Mouse (Mus musculus) forebrain, embryonic 15.5 days (tissue): ENCODE measurements around the gene Prmt7. TPM values are rescaled to one million over a fixed set of nuclear protein-coding genes. Genes with fewer than 3 reads are reported as not detected.
"Not testable (repeated sequence)": the region's sequence is repeated elsewhere in the genome, so short reads cannot be mapped to it uniquely, and the experiment has no call there.

Experiments
- ATAC-seq: fragments of 200-750 bp; cut with Nextera tagmentation; replicated peaks from 2 replicates; pipeline ENCODE4 v1.8.0; 2017; ENCODE audit warnings: mild to moderate bottlenecking, moderate TSS enrichment, moderate library complexity
- H3K27ac ChIP-seq: fragments of 300-500 bp; sonication (generic); replicated peaks from 2 replicates; pipeline ENCODE4 v1.5.1; 2015; ENCODE audit warnings: mild to moderate bottlenecking, inconsistent platforms
- H3K27me3 ChIP-seq: fragments of 300-500 bp; sonication (generic); 2 replicates; pipeline ENCODE4 v1.6.1; 2015; ENCODE audit warnings: inconsistent platforms
- H3K36me3 ChIP-seq: fragments of 300-500 bp; sonication (generic); 2 replicates; pipeline ENCODE4 v1.6.1; 2015; ENCODE audit warnings: mild to moderate bottlenecking, inconsistent platforms
- H3K4me1 ChIP-seq: fragments of 300-500 bp; sonication (generic); 2 replicates; pipeline ENCODE4 v1.6.1; 2015; ENCODE audit warnings: inconsistent platforms
- H3K4me2 ChIP-seq: fragments of 300-500 bp; sonication (generic); replicated peaks from 2 replicates; pipeline ENCODE4 v1.6.1; 2015; ENCODE audit warnings: mild to moderate bottlenecking, inconsistent platforms
- H3K4me3 ChIP-seq: fragments of 300-500 bp; sonication (generic); 2 replicates; pipeline ENCODE4 v1.5.1; 2015; ENCODE audit warnings: mild to moderate bottlenecking, inconsistent platforms
- H3K9ac ChIP-seq: fragments of 300-500 bp; sonication (generic); replicated peaks from 2 replicates; pipeline ENCODE4 v1.6.1; 2015; ENCODE audit warnings: mild to moderate bottlenecking, inconsistent platforms
- H3K9me3 ChIP-seq: fragments of 300-500 bp; sonication (generic); 2 replicates; pipeline ENCODE4 v1.6.1; 2016; ENCODE audit warnings: inconsistent platforms
- WGBS: fragments of 180-500 bp; shearing (Covaris S2); methylation state at CpG from one replicate; pipeline ENCODE4 v1.1.7; 2015; ENCODE audit warnings: mixed read lengths; 5-methylcytosine and 5-hydroxymethylcytosine counted together
- polyA plus RNA-seq: library from polyadenylated mRNA; unstranded; fragments of >200 nt; fragmentation: Nextera tagmentation; extraction: Ambion mirVana; gene quantifications from 2 replicates; pipeline ENCODE4 v1.2.1, GENCODE M21; 2015

Prmt7 gene
- polyA plus RNA-seq, 1 experiment from 2014 or later: 52.9 TPM

DNA sequence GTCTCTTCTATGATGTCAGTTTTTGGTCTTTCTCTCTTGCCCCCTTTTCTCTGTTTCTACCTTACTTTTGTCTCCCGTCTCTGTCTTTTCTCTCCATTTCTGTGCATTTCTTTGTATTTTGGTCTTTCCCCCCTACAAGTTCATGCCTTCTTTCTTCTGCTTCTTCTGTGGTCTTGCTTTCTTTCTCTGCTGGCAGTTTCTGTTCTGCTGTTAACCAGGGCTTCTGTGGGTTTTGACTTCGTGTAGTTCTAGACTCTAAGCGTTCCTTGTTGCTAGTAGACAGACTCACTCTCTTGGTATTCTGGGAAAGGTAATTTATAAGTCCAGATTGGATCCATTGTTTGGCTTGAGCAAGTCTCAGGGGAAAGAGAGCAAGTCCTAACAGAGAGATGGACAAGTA, 24.3 kb upstream of the Prmt7 start:
- H3K9me3 ChIP-seq: no peaks in the 10 kb centered on the region
- H3K4me1 ChIP-seq: no peaks in the 10 kb centered on the region
- H3K4me2 ChIP-seq: no peak overlapping the region
- H3K36me3 ChIP-seq: peaks cover 18% of the 10 kb centered on the region
- H3K4me3 ChIP-seq: no peak overlapping the region
- H3K27ac ChIP-seq: no peak overlapping the region
- H3K27me3 ChIP-seq: no peaks in the 10 kb centered on the region
- 91% methylated on average over 3 of the region's 3 CpGs for WGBS
- no peak for ATAC-seq
- H3K9ac ChIP-seq: no peak overlapping the region

DNA sequence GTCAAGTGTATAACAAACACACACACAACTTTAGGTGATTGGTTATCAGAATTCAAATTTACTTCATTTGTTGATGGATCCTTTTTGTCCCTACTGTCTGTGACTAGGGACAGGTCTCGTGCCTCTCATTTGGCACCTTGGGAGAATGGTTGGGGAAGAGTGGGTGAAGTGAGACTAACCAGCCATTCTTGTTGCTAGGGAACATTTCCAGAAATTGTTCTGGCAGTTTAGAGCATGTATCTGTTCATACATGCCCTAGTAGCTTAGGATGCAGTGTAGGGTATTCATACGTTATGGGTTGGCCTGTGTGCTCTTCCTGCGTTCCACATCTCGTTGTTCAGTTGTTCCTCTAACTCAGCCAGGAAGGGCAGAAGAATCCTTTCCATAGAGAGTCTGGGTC, 21.6 kb upstream of the Prmt7 start:
- H3K36me3 ChIP-seq: peaks cover 31% of the 10 kb centered on the region
- H3K27ac ChIP-seq: no peak overlapping the region
- WGBS: 88% methylated on average over 4 of the region's 4 CpGs
- H3K9me3 ChIP-seq: no peaks in the 10 kb centered on the region
- no peak overlapping the region for H3K4me2 ChIP-seq
- H3K4me1 ChIP-seq: no peaks in the 10 kb centered on the region
- H3K4me3 ChIP-seq: no peak overlapping the region
- no peak overlapping the region for H3K9ac ChIP-seq
- no peaks in the 10 kb centered on the region for H3K27me3 ChIP-seq
- ATAC-seq: no peak

DNA sequence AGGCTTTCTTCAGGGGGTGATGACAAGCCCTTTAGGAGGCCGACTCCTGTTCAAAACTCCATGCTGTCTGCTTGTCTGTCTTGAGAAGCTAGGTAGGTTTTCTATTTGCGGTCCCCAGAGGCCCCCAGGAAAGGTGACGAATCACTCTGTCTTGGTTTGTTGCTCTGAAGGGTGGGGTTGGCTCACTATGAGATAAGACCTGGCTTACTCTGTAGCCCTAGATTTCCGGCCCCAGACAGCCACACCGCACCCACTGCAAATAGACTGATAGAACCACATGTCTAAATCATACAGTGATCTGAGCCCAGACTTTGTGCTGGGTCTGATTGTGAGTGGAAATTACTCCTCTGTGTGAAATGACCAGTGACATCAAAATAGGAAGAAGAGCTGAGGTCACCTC, 19.1 kb upstream of the Prmt7 start:
- Histone ChIP-seq H3K27ac (no peak overlapping the region), H3K27me3 (no peaks in the 10 kb centered on the region), H3K4me1 (no peaks in the 10 kb centered on the region), H3K4me2 (no peak overlapping the region), H3K36me3 (peaks cover 54% of the 10 kb centered on the region), H3K9me3 (no peaks in the 10 kb centered on the region), H3K9ac (no peak overlapping the region), H3K4me3 (no peak overlapping the region)
- no peak for ATAC-seq
- WGBS: 92% methylated on average over 5 of the region's 5 CpGs

DNA sequence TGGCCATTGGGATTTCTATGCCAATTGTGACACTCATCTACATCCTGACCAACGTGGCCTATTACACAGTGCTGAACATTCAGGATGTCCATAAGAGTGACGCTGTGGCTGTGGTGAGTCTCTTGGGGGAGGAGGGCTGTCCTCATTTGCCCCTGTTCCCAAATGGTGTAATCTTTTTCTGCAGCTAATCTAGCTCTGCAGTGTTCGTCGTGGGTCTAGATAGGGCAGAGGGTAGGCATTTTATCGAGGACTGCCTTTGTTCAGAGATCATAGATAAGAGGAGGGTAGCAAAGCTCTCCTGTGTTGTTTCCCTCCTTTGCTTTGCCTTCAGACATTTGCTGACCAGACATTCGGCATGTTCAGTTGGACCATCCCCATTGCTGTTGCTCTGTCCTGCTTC, 17.6 kb upstream of the Prmt7 start:
- H3K9me3 ChIP-seq: no peaks in the 10 kb centered on the region
- no peaks in the 10 kb centered on the region for H3K27me3 ChIP-seq
- no peak overlapping the region for H3K9ac ChIP-seq
- H3K27ac ChIP-seq: no peak overlapping the region
- peaks cover 58% of the 10 kb centered on the region for H3K36me3 ChIP-seq
- 91% methylated on average over 6 of the region's 6 CpGs for WGBS
- no peak overlapping the region for H3K4me3 ChIP-seq
- no peak overlapping the region for H3K4me2 ChIP-seq
- no peak for ATAC-seq
- H3K4me1 ChIP-seq: no peaks in the 10 kb centered on the region

DNA sequence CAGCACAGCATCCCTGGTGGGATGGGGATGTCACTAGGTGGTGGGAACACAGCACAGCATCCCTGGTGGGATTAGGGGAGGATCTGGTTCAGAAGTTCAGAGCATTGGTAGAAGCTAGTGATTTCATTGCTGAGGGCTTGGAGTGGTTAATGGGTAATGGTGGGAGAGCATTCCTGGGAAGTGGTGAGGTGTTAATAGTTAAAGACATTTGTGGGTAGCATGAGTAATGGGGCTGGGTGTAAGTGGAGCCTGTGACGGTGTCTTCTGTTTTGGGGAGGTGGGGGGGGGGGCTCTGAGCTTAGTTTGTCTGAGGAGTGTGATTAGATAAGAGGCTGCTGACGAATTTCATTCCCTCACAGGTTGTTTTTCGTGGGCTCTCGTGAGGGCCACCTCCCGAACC, 16.7 kb upstream of the Prmt7 start:
- Histone ChIP-seq H3K4me3 (no peak overlapping the region), H3K9me3 (no peaks in the 10 kb centered on the region), H3K27ac (no peak overlapping the region), H3K9ac (no peak overlapping the region), H3K36me3 (peaks cover 63% of the 10 kb centered on the region), H3K4me1 (no peaks in the 10 kb centered on the region), H3K4me2 (no peak overlapping the region), H3K27me3 (no peaks in the 10 kb centered on the region)
- ATAC-seq: no peak
- 92% methylated on average over 5 of the region's 5 CpGs for WGBS

DNA sequence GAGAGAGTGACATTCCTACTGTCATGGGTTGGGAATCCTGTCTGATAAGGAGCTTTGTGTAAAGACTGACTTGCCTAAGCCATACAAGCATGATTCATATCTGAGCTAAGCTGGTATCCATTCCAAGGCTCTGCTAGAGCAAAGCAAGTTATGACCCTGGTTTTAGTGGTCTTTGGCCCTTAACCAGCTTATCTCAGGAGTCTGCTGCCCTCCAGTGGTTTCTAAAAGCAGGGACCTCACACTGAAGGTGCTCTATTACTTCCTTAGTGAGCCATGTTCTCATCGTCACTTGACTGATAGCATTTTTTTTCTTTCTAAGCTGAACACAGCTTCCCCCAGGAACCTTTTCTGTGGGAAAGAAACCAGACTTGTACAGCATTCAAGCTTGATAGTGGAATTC, 12.0 kb upstream of the Prmt7 start:
- no peak overlapping the region for H3K27ac ChIP-seq
- H3K36me3 ChIP-seq: peaks cover 86% of the 10 kb centered on the region
- H3K9me3 ChIP-seq: no peaks in the 10 kb centered on the region
- no peak overlapping the region for H3K9ac ChIP-seq
- 3% methylated on average over 1 of the region's 1 CpGs for WGBS
- no peaks in the 10 kb centered on the region for H3K27me3 ChIP-seq
- H3K4me1 ChIP-seq: no peaks in the 10 kb centered on the region
- H3K4me2 ChIP-seq: no peak overlapping the region
- H3K4me3 ChIP-seq: no peak overlapping the region
- ATAC-seq: no peak

DNA sequence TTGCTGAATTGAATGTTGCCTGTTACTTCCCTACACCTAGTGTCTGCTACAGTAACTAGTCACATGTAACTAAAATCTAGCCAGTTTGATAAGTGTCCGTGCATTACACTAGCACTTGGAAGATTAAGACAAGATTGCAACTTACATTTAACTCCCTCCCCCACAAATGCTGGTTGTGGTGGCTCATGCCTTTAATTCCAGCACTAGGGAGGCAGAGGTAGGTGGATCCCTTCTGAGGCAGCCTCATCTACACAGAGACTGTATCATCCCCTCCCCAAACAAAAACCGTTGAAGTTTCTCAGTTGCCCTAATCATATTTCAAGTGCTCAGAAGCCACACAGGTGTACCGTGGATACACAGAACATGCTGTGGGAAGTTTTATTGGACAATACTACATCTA, 11.1 kb upstream of the Prmt7 start:
- not testable (repeated sequence) for H3K9me3 ChIP-seq, H3K4me1 ChIP-seq, ATAC-seq, H3K4me2 ChIP-seq, H3K4me3 ChIP-seq, H3K9ac ChIP-seq, H3K27me3 ChIP-seq, H3K27ac ChIP-seq
- 91% methylated on average over 3 of the region's 3 CpGs for WGBS
- H3K36me3 ChIP-seq: peaks cover 88% of the 10 kb centered on the region

DNA sequence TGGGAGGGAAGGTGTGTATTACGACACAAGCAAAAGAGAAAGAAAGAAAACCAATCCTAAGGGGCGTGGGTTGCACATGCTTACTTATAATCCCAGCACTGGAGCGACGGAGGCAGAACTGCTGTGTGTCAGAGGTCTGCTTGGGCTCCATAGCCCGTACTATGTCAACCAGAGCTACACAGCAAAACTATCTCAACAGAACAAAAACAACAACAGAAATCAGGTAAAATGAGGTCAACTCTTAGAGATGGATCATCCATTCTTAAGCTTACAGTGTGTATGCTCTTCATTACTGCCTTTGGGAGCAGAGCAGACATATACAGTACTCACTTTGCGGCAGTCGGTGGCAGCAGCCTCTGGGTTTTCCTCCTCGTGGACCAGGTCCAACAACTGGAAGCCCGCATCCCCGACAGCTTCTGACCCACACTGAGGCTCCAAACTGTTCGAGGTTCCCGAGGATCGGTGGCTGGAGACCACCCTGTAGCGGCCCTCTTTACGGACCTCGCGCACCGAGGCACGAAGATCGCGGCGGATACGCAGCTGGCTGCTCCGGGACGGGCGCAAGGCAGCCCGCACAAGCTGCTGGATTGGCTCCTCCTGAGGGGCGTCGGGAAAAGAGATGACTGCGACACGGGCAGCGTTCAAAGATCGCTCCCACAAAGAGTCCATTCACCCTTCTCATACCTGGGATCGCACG, 553 bp upstream of the Prmt7 start:
- H3K9me3 ChIP-seq: no peaks in the 10 kb centered on the region
- H3K4me3 ChIP-seq: peak overlapping the region; percentile 98

DNA sequence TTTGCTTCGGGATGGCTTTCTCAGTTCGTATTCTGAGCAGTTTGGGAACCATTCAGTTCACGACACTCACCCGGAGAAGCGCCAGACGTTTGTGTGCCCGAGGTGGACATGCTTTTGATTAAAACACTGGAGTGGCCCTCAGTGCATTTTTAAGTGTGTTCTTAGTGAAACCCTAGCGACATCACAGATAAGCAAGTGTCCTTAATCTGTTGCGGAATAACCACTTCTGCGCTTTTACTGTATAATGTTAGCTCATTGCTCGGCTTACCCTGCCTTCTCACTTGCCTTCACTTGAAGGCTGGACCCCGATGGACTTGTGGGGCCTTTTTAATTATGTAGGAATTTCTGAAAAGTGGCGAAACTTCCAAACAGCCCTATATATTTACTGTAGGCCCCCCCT, 685 bp downstream of the Prmt7 start:
- WGBS: 5% methylated on average over 13 of the region's 13 CpGs
- H3K4me2 ChIP-seq: peak overlapping the region; percentile 53
- no peaks in the 10 kb centered on the region for H3K9me3 ChIP-seq
- peak overlapping the region; percentile 98 for H3K4me3 ChIP-seq
- H3K4me1 ChIP-seq: peaks cover 17% of the 10 kb centered on the region
- H3K36me3 ChIP-seq: peaks cover 15% of the 10 kb centered on the region
- no peak for ATAC-seq
- peak overlapping the region; percentile 87 for H3K9ac ChIP-seq
- no peaks in the 10 kb centered on the region for H3K27me3 ChIP-seq
- H3K27ac ChIP-seq: peak overlapping the region; percentile 96

More for the DNA sequence above, 553 bp upstream of the Prmt7 start:
- peak overlapping the region; percentile 87 for H3K9ac ChIP-seq
- no peaks in the 10 kb centered on the region for H3K27me3 ChIP-seq
- peaks cover 21% of the 10 kb centered on the region for H3K36me3 ChIP-seq
- under 1% methylated on average over 35 of the region's 35 CpGs for WGBS
- peak overlapping the region; percentile 53 for H3K4me2 ChIP-seq
- H3K4me1 ChIP-seq: peaks cover 17% of the 10 kb centered on the region
- ATAC-seq: peak; percentile 71
- H3K27ac ChIP-seq: peak overlapping the region; percentile 96

DNA sequence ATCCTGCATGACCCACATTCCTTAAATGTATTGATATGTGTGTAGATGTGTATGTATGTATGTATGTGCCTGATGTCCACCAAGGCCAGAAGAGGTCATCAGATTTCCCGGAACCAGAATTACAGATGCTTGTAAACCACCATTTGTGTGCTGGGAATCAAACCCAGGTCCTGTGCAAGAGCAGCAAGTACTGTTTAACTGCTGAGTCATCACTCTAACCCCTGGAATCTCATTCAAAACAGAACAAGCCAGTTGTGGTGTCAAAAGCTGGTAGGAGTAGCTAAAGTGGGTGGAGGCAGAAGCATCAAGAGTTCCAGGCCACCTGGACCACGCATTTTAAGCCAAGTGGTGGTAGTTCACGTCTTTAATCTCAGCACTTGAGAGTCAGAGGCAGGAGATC, 3.2 kb downstream of the Prmt7 start:
- Histone ChIP-seq H3K9ac (no peak overlapping the region), H3K4me1 (peaks cover 17% of the 10 kb centered on the region), H3K27ac (no peak overlapping the region), H3K9me3 (no peaks in the 10 kb centered on the region), H3K36me3 (peaks cover 23% of the 10 kb centered on the region), H3K4me3 (no peak overlapping the region), H3K4me2 (no peak overlapping the region), H3K27me3 (no peaks in the 10 kb centered on the region)
- ATAC-seq: no peak
- WGBS: 93% methylated on average over 3 of the region's 3 CpGs

DNA sequence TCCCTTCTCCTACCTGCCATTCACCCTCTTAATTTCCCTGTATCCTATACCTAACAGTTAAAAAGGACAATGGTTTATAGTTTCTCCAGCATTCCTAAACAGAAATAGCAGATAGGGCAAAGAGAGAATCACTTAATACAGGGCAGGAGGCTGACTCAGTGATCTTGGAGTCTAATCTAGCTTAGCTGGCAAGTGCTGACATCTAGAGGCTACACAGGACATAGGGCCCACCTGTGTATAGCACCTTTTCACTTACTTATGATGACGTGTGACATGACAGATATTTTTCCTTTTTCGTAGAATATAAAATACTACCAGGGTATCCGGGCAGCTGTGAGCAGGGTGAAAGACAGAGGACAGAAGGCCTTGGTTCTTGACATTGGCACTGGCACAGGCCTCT, 8.9 kb downstream of the Prmt7 start:
- Histone ChIP-seq H3K4me2 (no peak overlapping the region), H3K27me3 (no peaks in the 10 kb centered on the region), H3K4me3 (no peak overlapping the region), H3K9ac (no peak overlapping the region), H3K9me3 (no peaks in the 10 kb centered on the region), H3K4me1 (no peaks in the 10 kb centered on the region), H3K36me3 (peaks cover 50% of the 10 kb centered on the region), H3K27ac (no peak overlapping the region)
- WGBS: 92% methylated on average over 3 of the region's 3 CpGs
- no peak for ATAC-seq

DNA sequence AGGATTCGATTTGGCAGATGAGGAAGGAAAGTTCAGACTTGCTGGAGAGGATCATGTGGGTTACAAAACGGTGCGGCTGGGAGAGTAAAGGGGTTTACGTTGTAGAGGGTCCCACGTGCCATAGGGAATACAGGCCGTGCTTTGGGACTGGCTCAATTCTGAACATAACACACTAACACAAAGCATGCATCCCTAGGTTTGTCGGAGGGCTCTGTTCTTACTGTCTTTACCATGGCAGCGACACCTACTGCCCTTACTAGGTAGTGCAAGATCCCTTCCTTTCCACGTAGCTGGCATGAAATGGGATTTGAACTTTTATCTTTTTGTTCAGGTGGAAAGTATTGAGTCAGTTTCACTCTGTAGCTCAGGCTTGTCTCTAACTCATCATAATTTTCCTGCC, 15.9 kb downstream of the Prmt7 start:
- no peak for ATAC-seq
- peaks cover 31% of the 10 kb centered on the region for H3K36me3 ChIP-seq
- no peak overlapping the region for H3K4me3 ChIP-seq
- H3K9me3 ChIP-seq: no peaks in the 10 kb centered on the region
- H3K4me1 ChIP-seq: no peaks in the 10 kb centered on the region
- H3K27ac ChIP-seq: no peak overlapping the region
- no peak overlapping the region for H3K9ac ChIP-seq
- WGBS: 37% methylated on average over 9 of the region's 9 CpGs
- no peaks in the 10 kb centered on the region for H3K27me3 ChIP-seq
- H3K4me2 ChIP-seq: no peak overlapping the region

DNA sequence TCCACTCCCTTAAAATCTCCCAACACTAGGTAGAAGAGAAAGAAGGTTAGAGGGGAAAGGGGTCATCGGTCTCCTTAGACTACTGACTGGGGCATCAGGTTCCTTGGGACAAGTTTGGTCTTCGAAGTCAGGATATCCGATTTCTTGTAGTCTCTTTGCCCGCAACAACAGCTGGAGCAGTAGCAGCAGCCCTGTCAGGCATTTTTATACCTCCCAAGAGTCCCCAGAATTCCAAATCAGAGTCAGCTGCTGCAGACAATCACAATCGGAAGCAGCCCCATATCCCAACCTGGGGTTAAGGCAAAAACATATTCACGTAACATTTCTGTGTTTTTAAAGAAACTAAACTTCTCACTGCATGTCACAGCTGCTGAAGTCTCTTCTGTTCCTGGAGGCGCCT, 20.8 kb downstream of the Prmt7 start:
- H3K36me3 ChIP-seq: peaks cover 30% of the 10 kb centered on the region
- no peaks in the 10 kb centered on the region for H3K9me3 ChIP-seq
- WGBS: 94% methylated on average over 7 of the region's 7 CpGs
- no peak overlapping the region for H3K4me2 ChIP-seq
- no peak overlapping the region for H3K27ac ChIP-seq
- ATAC-seq: no peak
- no peaks in the 10 kb centered on the region for H3K27me3 ChIP-seq
- H3K4me3 ChIP-seq: no peak overlapping the region
- no peak overlapping the region for H3K9ac ChIP-seq
- H3K4me1 ChIP-seq: no peaks in the 10 kb centered on the region
